ENCODE assay signal across 12 mouse cellular contexts in the genomic region with DNA sequence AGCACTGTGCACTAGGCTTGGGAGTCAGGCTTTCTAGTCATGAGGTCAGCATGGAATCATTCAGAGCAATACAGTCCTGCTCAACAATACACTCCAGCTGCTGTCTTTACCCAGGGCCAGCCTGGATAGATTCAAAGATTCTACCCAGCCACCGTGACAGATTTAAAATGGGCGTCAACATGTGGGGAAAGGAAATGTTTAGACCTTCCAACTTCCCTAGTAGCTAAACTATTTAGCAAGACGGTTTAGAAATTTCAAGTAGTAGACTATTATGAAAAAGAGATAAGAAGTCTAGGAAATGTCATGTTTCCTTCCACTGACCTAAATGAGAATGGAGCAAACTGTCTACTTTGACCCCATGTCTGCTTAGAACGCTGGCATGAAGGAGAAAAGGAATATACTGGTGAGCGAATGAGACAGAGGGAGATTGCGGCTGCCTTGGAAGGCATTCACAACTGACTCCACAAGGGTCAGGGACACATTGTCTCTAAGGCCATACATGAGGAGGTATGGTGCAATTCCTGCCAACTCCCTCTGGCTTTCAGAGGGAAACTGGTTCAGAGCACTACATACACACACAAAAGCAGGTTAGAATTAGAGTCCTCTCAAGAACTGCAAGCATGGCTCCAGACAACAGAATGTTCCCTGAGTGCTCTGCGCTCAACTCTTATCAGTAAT.
"Had no signal": no experiment of that assay in that cellular context is flagged by ENCODE, and none has a peak within 500 bp of the region (broad histone marks: within the 10 kb centered on the region; RNA-seq: fewer than 3 reads in every experiment).

No protein-coding gene starts in this region.

- ATAC-seq: liver, postnatal 0 days; midbrain, embryonic 13.5 days had no signal

- H3K27ac ChIP-seq: kidney, postnatal 0 days; limb, embryonic 12.5 days; liver, embryonic 13.5 days; macrophage; midbrain, embryonic 13.5 days had no signal

- DNase-seq: layer of hippocampus, adult 9-11 months; layer of hippocampus, postnatal 36 days; liver; liver, embryonic 13.5 days; liver, postnatal 0 days; right cerebral cortex, adult 18-20 months; right cerebral cortex, postnatal 25 days; thymus, postnatal 36 days had no signal

- H3K4me3 ChIP-seq: limb, embryonic 12.5 days; liver, embryonic 13.5 days; midbrain, embryonic 13.5 days had no signal

- H3K4me2 ChIP-seq: limb, embryonic 12.5 days; liver, embryonic 13.5 days; midbrain, embryonic 13.5 days had no signal

- H3K27me3 ChIP-seq: limb, embryonic 12.5 days; liver, embryonic 13.5 days; midbrain, embryonic 13.5 days had no signal

- H3K9me3 ChIP-seq: limb, embryonic 12.5 days; liver, embryonic 13.5 days; midbrain, embryonic 13.5 days had no signal

- H3K9ac ChIP-seq: limb, embryonic 12.5 days; liver, embryonic 13.5 days; liver, postnatal 0 days; midbrain, embryonic 13.5 days had no signal

- H3K4me1 ChIP-seq: liver, embryonic 13.5 days had no signal

- H3K36me3 ChIP-seq: limb, embryonic 12.5 days; liver, embryonic 13.5 days; midbrain, embryonic 13.5 days had no signal
